Mouse (Mus musculus): ENCODE data around the gene Itm2c. TPM values are rescaled to one million over a fixed set of nuclear protein-coding genes. Genes with fewer than 3 reads are reported as not detected.

Itm2c gene
- polyA plus RNA-seq, 1 experiment from 2014 or later = 38.3 TPM

DNA sequence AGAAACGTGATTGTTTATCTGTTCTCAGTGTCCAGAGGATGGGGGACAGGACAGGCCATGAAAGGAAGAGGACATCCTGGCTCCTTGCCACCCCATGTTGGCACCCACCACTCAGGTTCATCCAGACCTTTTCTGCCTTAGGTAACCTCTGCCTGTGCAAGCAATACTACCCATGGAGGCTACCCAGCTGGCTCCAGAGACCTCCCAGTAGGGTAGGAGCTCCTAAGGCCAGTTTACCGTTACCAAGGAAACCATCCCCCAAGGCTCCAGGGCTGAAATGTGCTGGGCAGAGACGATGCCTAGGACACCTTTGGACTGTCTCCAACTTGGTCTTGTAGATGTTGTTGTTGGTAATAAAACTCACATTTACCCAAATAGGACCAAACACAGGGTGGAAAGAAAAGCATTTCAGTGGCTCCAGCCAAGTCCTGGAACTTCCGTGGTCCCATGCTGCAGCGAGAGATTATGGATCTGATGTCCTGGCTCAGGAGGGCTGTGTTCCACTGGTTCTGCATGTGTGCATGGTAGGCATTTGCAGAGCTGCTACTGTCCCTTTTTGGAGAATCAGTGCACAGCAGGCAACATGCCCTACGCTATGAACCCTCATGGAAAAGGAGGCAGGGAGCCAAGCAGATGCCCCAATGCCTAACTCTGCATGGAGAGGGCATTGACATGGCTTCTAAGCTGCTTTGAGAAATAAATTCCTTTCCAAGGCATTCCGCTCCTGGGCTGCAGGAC, 28.2 kb downstream of the Itm2c start:
- ATAC-seq (ENCODE audit: low read depth) (no peak), DNase-seq (no peak)
- H3K36me3 ChIP-seq = no peaks in the 10 kb centered on the region
- 57% methylated on average over 7 of the region's 7 CpGs for WGBS (ENCODE audit: insufficient replicate concordance)
- H3K9me3 ChIP-seq (replicated peaks) = no peaks in the 10 kb centered on the region
- no peak overlapping the region for H3K4me2 ChIP-seq
- no peak overlapping the region for H3K9ac ChIP-seq
- no peaks in the 10 kb centered on the region for H3K27me3 ChIP-seq
- no peak overlapping the region for H3K4me3 ChIP-seq (replicated peaks)
- H3K4me1 ChIP-seq (replicated peaks) = peaks cover 7% of the 10 kb centered on the region
- no peak overlapping the region for H3K27ac ChIP-seq

DNA sequence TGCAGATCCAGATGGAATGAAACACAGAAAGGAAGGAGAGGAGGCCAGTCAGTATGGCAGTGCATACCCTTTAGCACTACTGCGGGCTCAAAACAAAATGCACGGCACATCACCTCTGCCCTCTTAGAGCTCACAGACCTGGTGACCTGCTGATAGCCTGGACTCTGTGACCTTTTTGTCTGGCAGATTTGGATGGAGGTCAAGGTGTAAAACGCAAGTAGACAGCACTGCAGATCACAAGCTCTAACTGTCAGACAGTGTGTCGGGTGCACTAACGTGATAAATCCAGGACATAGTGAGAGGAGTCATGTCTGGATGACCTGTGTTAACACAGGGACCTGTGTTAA, 28.8 kb downstream of the Itm2c start:
- 59% methylated on average over 5 of the region's 5 CpGs for WGBS (ENCODE audit: insufficient replicate concordance)
- DNase-seq = no peak
- no peak overlapping the region for H3K4me3 ChIP-seq (replicated peaks)

GRCm38 (mm10) chr1:85925183-85925582, 31.1 kb downstream of the Itm2c start:
- Histone ChIP-seq H3K9ac (no peak overlapping the region), H3K36me3 (no peaks in the 10 kb centered on the region), H3K4me2 (no peak overlapping the region), H3K27me3 (no peaks in the 10 kb centered on the region), H3K27ac (no peak overlapping the region), H3K4me1 (replicated peaks) (peaks cover 7% of the 10 kb centered on the region), H3K9me3 (replicated peaks) (no peaks in the 10 kb centered on the region), H3K4me3 (replicated peaks) (no peak overlapping the region)
- ATAC-seq (ENCODE audit: low read depth) = peak; percentile 64; the same call in 1 of the 2 replicates
- no peak for DNase-seq
- 61% methylated on average over 5 of the region's 5 CpGs for WGBS (ENCODE audit: insufficient replicate concordance)

More for the DNA sequence above, 28.8 kb downstream of the Itm2c start:
- ATAC-seq (ENCODE audit: low read depth) = peak; percentile 43; the same call in 1 of the 2 replicates
- Histone ChIP-seq H3K27ac (no peak overlapping the region), H3K36me3 (no peaks in the 10 kb centered on the region), H3K9ac (no peak overlapping the region), H3K9me3 (replicated peaks) (no peaks in the 10 kb centered on the region), H3K4me1 (replicated peaks) (peaks cover 7% of the 10 kb centered on the region), H3K4me2 (no peak overlapping the region), H3K27me3 (no peaks in the 10 kb centered on the region)

GRCm38 (mm10) chr1:85928057-85928687, 34.1 kb downstream of the Itm2c start, which contains the start of gene 4933407L21Rik:
Gene 4933407L21Rik (plus strand): TSS chr1:85928483.
- Histone ChIP-seq H3K27ac (no peak within 1 kb of the TSS), H3K36me3 (no peaks in the 10 kb centered on the region), H3K9me3 (replicated peaks) (no peaks in the 10 kb centered on the region), H3K4me1 (replicated peaks) (peaks cover 6% of the 10 kb centered on the region; the same call in 1 of the 2 replicates), H3K4me3 (replicated peaks) (no peak within 1 kb of the TSS), H3K9ac (no peak within 1 kb of the TSS), H3K4me2 (no peak within 1 kb of the TSS), H3K27me3 (no peaks in the 10 kb centered on the region)
- 46% methylated on average over 4 of the region's 4 CpGs for WGBS (ENCODE audit: insufficient replicate concordance)
- ATAC-seq (ENCODE audit: low read depth) (no peak), DNase-seq (no peak)

- WGBS (ENCODE audit: insufficient replicate concordance) = 70% methylated on average over 4 of the region's 4 CpGs
- H3K9ac ChIP-seq = no peak overlapping the region
- no peaks in the 10 kb centered on the region for H3K27me3 ChIP-seq
- no peaks in the 10 kb centered on the region for H3K36me3 ChIP-seq
- peaks cover 9% of the 10 kb centered on the region; the same call in 1 of the 2 replicates for H3K4me1 ChIP-seq (replicated peaks)
- no peak overlapping the region for H3K4me3 ChIP-seq (replicated peaks)
- DNase-seq (no peak), ATAC-seq (ENCODE audit: low read depth) (no peak)
- H3K27ac ChIP-seq = no peak overlapping the region
- no peaks in the 10 kb centered on the region for H3K9me3 ChIP-seq (replicated peaks)
- H3K4me2 ChIP-seq = no peak overlapping the region
These were observed 34.6 kb downstream of the Itm2c start for GRCm38 (mm10) chr1:85928688-85929065.

DNA sequence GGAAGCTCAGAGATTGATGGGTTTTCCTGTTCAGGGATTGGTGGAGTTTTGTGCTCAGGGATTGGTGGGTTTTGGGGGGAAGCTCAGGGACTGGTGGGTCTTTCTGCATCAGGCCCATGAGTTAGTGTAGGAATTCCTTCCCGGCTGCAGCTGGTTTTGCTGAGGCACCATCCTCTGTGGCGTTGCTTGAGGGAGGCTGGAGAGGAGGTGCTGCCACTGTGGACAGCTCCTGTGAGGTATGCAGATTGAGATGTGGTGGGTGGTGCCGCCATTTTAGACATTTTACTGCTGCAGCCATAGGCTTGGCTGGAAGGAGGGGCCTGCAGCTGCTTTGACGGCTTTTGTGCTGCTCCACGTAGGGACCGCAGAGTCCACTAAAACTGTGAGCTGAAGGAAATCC, 35.3 kb downstream of the Itm2c start:
- 65% methylated on average over 6 of the region's 6 CpGs for WGBS (ENCODE audit: insufficient replicate concordance)
- no peak for ATAC-seq (ENCODE audit: low read depth)
- Histone ChIP-seq H3K4me3 (replicated peaks) (no peak overlapping the region), H3K4me1 (replicated peaks) (peaks cover 15% of the 10 kb centered on the region; the same call in 1 of the 2 replicates), H3K27ac (no peak overlapping the region), H3K4me2 (no peak overlapping the region), H3K27me3 (no peaks in the 10 kb centered on the region), H3K9me3 (replicated peaks) (no peaks in the 10 kb centered on the region), H3K36me3 (no peaks in the 10 kb centered on the region), H3K9ac (no peak overlapping the region)
- no peak for DNase-seq

DNA sequence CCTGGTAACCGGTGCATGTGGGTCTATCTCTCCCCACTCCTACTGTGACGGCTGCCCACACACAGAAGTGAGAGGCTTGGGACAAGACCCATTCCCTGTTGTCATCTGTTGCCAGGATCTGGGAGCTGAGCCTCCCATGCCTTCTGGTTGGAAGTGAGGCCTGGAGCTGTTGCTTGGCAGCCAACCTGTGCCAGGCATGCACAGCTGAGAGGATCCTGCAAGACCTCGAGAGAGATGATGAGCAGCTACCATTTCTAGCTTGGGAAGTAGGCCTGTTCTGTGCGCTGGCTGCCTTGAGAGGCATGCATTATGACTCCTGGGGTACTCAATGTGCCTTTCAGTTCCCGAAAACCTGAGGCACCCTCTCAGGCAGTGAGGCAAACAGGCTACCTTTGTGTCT, 37.1 kb downstream of the Itm2c start:
- Histone ChIP-seq H3K9ac (no peak overlapping the region), H3K27ac (no peak overlapping the region), H3K4me2 (no peak overlapping the region), H3K36me3 (no peaks in the 10 kb centered on the region), H3K4me1 (replicated peaks) (peaks cover 15% of the 10 kb centered on the region; the same call in 1 of the 2 replicates), H3K9me3 (replicated peaks) (no peaks in the 10 kb centered on the region), H3K27me3 (no peaks in the 10 kb centered on the region), H3K4me3 (replicated peaks) (no peak overlapping the region)
- WGBS (ENCODE audit: insufficient replicate concordance) = 63% methylated on average over 5 of the region's 5 CpGs
- ATAC-seq (ENCODE audit: low read depth) (no peak), DNase-seq (no peak)

GRCm38 (mm10) chr1:85933226-85933625, 39.1 kb downstream of the Itm2c start:
- DNase-seq (no peak), ATAC-seq (ENCODE audit: low read depth) (peak; percentile 24)
- H3K4me2 ChIP-seq = 0 out of 2 replicates have a peak overlapping the region, but pooled peaks have one; percentile 10
- H3K9ac ChIP-seq = no peak overlapping the region
- 35% methylated on average over 7 of the region's 7 CpGs for WGBS (ENCODE audit: insufficient replicate concordance)
- H3K9me3 ChIP-seq (replicated peaks) = no peaks in the 10 kb centered on the region
- H3K27ac ChIP-seq = peak overlapping the region; percentile 13
- no peaks in the 10 kb centered on the region for H3K27me3 ChIP-seq
- H3K4me1 ChIP-seq (replicated peaks) = peaks cover 15% of the 10 kb centered on the region; the same call in 1 of the 2 replicates
- H3K4me3 ChIP-seq (replicated peaks) = no peak overlapping the region
- H3K36me3 ChIP-seq = no peaks in the 10 kb centered on the region

DNA sequence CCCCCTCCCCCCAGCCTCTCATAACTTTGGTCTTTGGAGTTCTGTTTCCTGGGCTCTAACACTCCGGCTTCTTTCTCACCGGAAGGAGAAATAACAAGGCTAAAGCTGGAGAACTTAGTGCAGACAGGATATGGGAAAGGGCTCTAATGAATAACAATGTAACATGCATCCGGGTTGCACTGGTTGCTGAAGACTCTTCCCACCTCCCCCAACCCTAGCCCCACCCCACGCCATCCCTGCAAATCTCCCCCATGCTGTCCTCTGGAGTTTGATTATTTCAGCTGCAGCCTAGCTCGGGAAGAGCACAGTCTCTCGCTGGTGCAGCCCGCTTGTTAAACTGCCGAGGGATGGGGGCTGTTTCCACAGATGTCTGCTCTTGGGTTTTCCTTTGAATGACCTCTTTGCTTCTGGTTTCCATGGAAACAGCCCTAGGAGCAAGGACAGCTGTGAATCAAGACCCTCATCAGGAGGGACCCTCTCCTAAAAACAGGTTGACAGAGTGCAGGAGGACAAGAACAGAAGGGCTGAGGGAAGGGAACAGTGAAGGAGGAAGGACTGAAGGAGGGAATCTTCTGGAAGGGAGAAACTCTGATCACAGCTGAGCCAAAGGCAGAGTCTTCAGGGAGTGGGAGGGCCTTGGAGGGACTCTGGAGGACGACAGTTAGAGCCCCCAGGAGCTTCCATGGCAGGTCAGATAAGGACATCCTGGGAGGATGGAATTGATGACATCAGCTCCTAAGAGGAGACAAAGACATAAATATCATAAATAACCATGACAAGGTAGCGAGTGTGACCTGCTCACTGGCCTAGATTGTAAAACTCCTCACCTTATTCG, 39.8 kb downstream of the Itm2c start:
- DNase-seq = no peak
- peak; percentile 41 for ATAC-seq (ENCODE audit: low read depth)
- H3K9ac ChIP-seq = no peak overlapping the region
- H3K4me2 ChIP-seq = 0 out of 2 replicates have a peak overlapping the region, but pooled peaks have one; percentile 10
- H3K36me3 ChIP-seq = no peaks in the 10 kb centered on the region
- H3K9me3 ChIP-seq (replicated peaks) = no peaks in the 10 kb centered on the region
- 12% methylated on average over 11 of the region's 11 CpGs for WGBS (ENCODE audit: insufficient replicate concordance)
- H3K27me3 ChIP-seq = no peaks in the 10 kb centered on the region
- no peak overlapping the region for H3K4me3 ChIP-seq (replicated peaks)
- peaks cover 15% of the 10 kb centered on the region; the same call in 1 of the 2 replicates for H3K4me1 ChIP-seq (replicated peaks)
- peak overlapping the region; percentile 13 for H3K27ac ChIP-seq

GRCm38 (mm10) chr1:85934560-85934959, 40.5 kb downstream of the Itm2c start:
- ATAC-seq (ENCODE audit: low read depth) = no peak
- no peak overlapping the region for H3K27ac ChIP-seq
- H3K9ac ChIP-seq = no peak overlapping the region
- no peaks in the 10 kb centered on the region for H3K9me3 ChIP-seq (replicated peaks)
- no peak for DNase-seq
- 17% methylated on average over 7 of the region's 7 CpGs for WGBS (ENCODE audit: insufficient replicate concordance)
- H3K36me3 ChIP-seq = no peaks in the 10 kb centered on the region
- no peak overlapping the region for H3K4me3 ChIP-seq (replicated peaks)
- no peak overlapping the region for H3K4me2 ChIP-seq
- H3K4me1 ChIP-seq (replicated peaks) = peaks cover 15% of the 10 kb centered on the region; the same call in 1 of the 2 replicates
- no peaks in the 10 kb centered on the region for H3K27me3 ChIP-seq

Measured in liver, embryonic 13.5 days (tissue).